Mouse (Mus musculus) E14TG2a.4 (cell line): ENCODE results near the gene Bcl11a.

Experiments used
- CTCF ChIP-seq: conservative IDR thresholded peaks from 2 replicates; pipeline ENCODE4 v1.5.1; 2014; ENCODE audit warnings: low read length
- NANOG ChIP-seq: IDR thresholded peaks from 2 replicates; pipeline ENCODE4 v1.6.1; 2014; ENCODE audit warnings: borderline replicate concordance, low read length, mixed read lengths
- POU5F1 ChIP-seq: IDR thresholded peaks from 2 replicates; pipeline ENCODE4 v1.6.1; 2014; ENCODE audit warnings: low read length, borderline replicate concordance

DNA sequence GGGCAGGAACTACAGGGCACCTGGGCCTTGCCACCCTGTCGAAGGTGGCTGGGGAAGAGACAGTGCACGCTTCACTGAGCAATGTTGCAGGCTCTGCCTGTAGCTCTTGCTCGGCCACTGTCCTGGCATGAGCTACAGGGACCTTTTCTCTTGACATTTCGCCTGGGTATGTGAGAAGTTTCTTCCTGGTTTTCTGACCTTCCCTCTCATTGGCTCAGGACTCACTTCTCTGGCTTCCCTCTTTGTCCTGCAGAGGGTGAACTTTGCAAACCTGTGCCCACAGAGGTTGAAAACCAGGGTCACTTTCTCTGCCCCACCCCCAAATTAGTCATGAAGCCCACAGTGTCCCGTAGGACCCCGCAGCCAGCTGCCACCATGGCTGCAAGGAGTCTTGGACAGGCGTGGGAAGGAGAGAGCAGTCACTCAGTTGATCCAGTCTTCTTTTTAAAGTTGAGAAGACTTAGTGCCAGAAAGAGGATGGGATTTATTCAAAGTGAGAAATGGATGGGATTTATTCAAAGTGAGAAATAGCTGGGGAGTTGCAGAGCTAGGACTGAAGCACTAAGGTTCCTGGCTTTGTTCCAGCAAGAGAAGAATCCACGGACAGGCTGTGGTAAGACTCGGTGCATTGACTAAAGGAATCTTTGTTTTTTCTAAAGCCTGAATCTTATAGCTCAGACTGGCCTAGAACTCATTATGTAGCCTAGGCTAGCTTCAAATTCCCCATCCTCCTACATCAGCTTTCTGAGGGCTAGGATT is 71.8 kb downstream of the Bcl11a start:
- TF ChIP-seq CTCF: no peak
- no peak for TF ChIP-seq POU5F1
- TF ChIP-seq NANOG: no peak
